ENCODE assay signal across 8 mouse cellular contexts in the genomic region with DNA sequence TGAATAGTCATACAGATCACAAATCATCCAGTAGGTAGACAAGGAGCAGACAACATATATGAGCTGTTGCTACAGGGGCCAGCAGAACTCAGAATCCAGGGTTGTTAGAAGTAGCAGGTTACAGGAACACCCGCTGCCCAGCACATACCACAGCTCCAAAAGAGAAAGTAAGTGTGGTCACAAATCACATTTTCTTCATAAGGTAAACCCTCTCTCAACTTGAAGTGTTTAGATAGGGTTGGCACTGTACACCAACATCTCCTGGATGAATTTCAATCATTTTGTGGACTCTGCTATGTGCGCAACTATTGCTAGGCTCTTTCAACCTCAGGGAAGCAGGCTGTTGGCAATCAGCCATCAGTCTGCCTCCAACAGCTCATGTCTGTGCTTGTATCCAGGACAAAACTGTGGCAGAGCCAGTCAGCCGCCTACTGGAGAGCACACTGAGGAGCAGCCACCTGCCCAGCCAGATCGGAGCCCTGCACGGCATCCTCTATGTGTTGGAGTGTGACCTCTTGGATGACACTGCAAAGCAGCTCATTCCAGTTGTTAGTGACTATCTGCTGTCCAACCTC. TPM values are rescaled to one million over a fixed set of nuclear protein-coding genes. Genes with fewer than 3 reads are reported as not detected.
DNase-seq lines count a peak whose midpoint lies in the region; ATAC-seq and TF ChIP-seq lines count a peak whose summit lies in the region.

No protein-coding gene starts in this region.

- no peak overlapping the region for H3K9ac ChIP-seq in heart, adult 2 months (ENCODE audit: low read depth, low read length)
- no peak overlapping the region for H3K9ac ChIP-seq in heart, embryonic 12.5 days
- no peak overlapping the region for H3K9ac ChIP-seq in stomach, embryonic 15.5 days
- no peak overlapping the region for H3K9ac ChIP-seq in midbrain, embryonic 13.5 days (replicated peaks)

- no peak for ATAC-seq in heart, embryonic 12.5 days (ENCODE audit: insufficient number of reproducible peaks, low FRiP score)
- ATAC-seq in stomach, embryonic 15.5 days (ENCODE audit: insufficient read depth, low FRiP score, low read depth): peak; percentile 65; the same call in 1 of the 2 replicates
- no peak for ATAC-seq in midbrain, embryonic 13.5 days

- intact Hi-C loops in heart, adult 2 months (cut with DNase I): no loop called here

- TF ChIP-seq EP300 in heart, adult 2 months (IDR thresholded peaks at IDR 0.05; ENCODE audit: insufficient read depth, low read depth, low read length): no peak

- H3K27ac ChIP-seq in heart, adult 2 months: no peak overlapping the region
- H3K27ac ChIP-seq in heart, embryonic 12.5 days (ENCODE audit: poor library complexity, severe bottlenecking): no peak overlapping the region
- no peak overlapping the region; the same call in 1 of the 2 replicates for H3K27ac ChIP-seq in stomach, embryonic 15.5 days
- no peak overlapping the region for H3K27ac ChIP-seq in midbrain, embryonic 13.5 days

- peak; percentile 61 for TF ChIP-seq CTCF in heart, adult 2 months (IDR thresholded peaks at IDR 0.05)

- H3K4me2 ChIP-seq in heart, embryonic 12.5 days: no peak overlapping the region
- H3K4me2 ChIP-seq in stomach, embryonic 15.5 days: no peak overlapping the region
- H3K4me2 ChIP-seq in midbrain, embryonic 13.5 days (replicated peaks): no peak overlapping the region

- no peaks in the 10 kb centered on the region for H3K79me2 ChIP-seq in heart, adult 2 months (replicated peaks; ENCODE audit: control insufficient read depth, insufficient read depth, low read length)

- no peaks in the 10 kb centered on the region for H3K9me3 ChIP-seq in heart, embryonic 12.5 days (replicated peaks)
- no peaks in the 10 kb centered on the region for H3K9me3 ChIP-seq in stomach, embryonic 15.5 days
- H3K9me3 ChIP-seq in midbrain, embryonic 13.5 days: no peaks in the 10 kb centered on the region

- no peak for TF ChIP-seq POLR2A in heart, adult 2 months (IDR thresholded peaks at IDR 0.05; ENCODE audit: insufficient read depth, low read depth, low read length)

- no peaks in the 10 kb centered on the region for H3K36me3 ChIP-seq in heart, adult 2 months (ENCODE audit: control insufficient read depth, insufficient read depth, low read length)
- peaks cover 91% of the 10 kb centered on the region for H3K36me3 ChIP-seq in heart, embryonic 12.5 days
- peaks cover 45% of the 10 kb centered on the region for H3K36me3 ChIP-seq in stomach, embryonic 15.5 days
- peaks cover 94% of the 10 kb centered on the region for H3K36me3 ChIP-seq in midbrain, embryonic 13.5 days

- H3K4me3 ChIP-seq in heart, adult 2 months: no peak overlapping the region
- no peak overlapping the region for H3K4me3 ChIP-seq in heart, embryonic 12.5 days
- H3K4me3 ChIP-seq in stomach, embryonic 15.5 days (replicated peaks): no peak overlapping the region
- H3K4me3 ChIP-seq in midbrain, embryonic 13.5 days (replicated peaks): no peak overlapping the region

- peak in 1 of 2 experiments; percentile 57 for DNase-seq in heart, adult 2 months
- peak; percentile 13 for DNase-seq in 416B (ENCODE audit: low read depth)
- DNase-seq in cerebellum, adult 8-10 months: peak; percentile 74
- peak; percentile 59 to 72 for DNase-seq in layer of hippocampus, adult 8-10 months (ENCODE audit: low spot score in 2 of 2)
- DNase-seq in thymus, postnatal 36 days: no peak

- WGBS in heart, adult 2 months: 73% methylated on average over 5 of the region's 5 CpGs
- WGBS in heart, embryonic 12.5 days: 78% methylated on average over 5 of the region's 5 CpGs
- WGBS in stomach, embryonic 15.5 days: 77% methylated on average over 5 of the region's 5 CpGs
- 85% methylated on average over 5 of the region's 5 CpGs for WGBS in midbrain, embryonic 13.5 days

- H3K4me1 ChIP-seq in heart, adult 2 months (ENCODE audit: control insufficient read depth, insufficient read depth, low read length): no peaks in the 10 kb centered on the region
- 0 out of 2 replicates have a peak, but pooled peaks cover 7% of the 10 kb centered on the region for H3K4me1 ChIP-seq in heart, embryonic 12.5 days (replicated peaks)
- no peaks in the 10 kb centered on the region for H3K4me1 ChIP-seq in stomach, embryonic 15.5 days
- peaks cover under 1% of the 10 kb centered on the region for H3K4me1 ChIP-seq in midbrain, embryonic 13.5 days (replicated peaks)

- no peaks in the 10 kb centered on the region for H3K27me3 ChIP-seq in heart, adult 2 months (ENCODE audit: control insufficient read depth, insufficient read depth, low read length)
- no peaks in the 10 kb centered on the region for H3K27me3 ChIP-seq in heart, embryonic 12.5 days (replicated peaks)
- no peaks in the 10 kb centered on the region for H3K27me3 ChIP-seq in stomach, embryonic 15.5 days (replicated peaks)
- H3K27me3 ChIP-seq in midbrain, embryonic 13.5 days: no peaks in the 10 kb centered on the region

RNA-seq across cellular contexts. Expression of gene Msantd1, which starts 4.9 kb away (rescaled TPM):
- total RNA-seq in heart, adult 2 months (2021): under 1 TPM in 1 of 2 experiments, not detected in 1; 0.66 TPM
- polyA plus RNA-seq in heart, adult 2 months (2012; rRNA removed): 0.96 and 1.0 TPM in 2 replicates
- polyA plus RNA-seq in heart, embryonic 12.5 days (2016; fragmentation: Nextera tagmentation; extraction: Ambion mirVana): 0.31 and 0.62 TPM in 2 replicates
- 1 to 10 TPM; 6.4 to 7.1 (median 6.9) TPM for total RNA-seq in layer of hippocampus, adult 8-10 months (2022)
- polyA plus RNA-seq in stomach, embryonic 15.5 days (2015; fragmentation: Nextera tagmentation; extraction: Ambion mirVana): 0.54 and 0.57 TPM in 2 replicates
- 2.3 TPM in 2 replicates for polyA plus RNA-seq in midbrain, embryonic 13.5 days (2015; fragmentation: Nextera tagmentation; extraction: Ambion mirVana)

RNA-seq across cellular contexts. Expression of gene Rgs12, which starts 46.3 kb away (rescaled TPM):
- total RNA-seq in heart, adult 2 months (2021): 10 to 100 TPM; 13.1 to 16.5 TPM
- 26.2 and 27.7 TPM in 2 replicates for polyA plus RNA-seq in heart, adult 2 months (2012; rRNA removed)
- 34.2 and 35.6 TPM in 2 replicates for polyA plus RNA-seq in heart, embryonic 12.5 days (2016; fragmentation: Nextera tagmentation; extraction: Ambion mirVana)
- 10 to 100 TPM; 38.8 to 53.3 (median 42.3) TPM for total RNA-seq in layer of hippocampus, adult 8-10 months (2022)
- polyA plus RNA-seq in stomach, embryonic 15.5 days (2015; fragmentation: Nextera tagmentation; extraction: Ambion mirVana): 26.8 and 28.1 TPM in 2 replicates
- 67.5 and 72.3 TPM in 2 replicates for polyA plus RNA-seq in midbrain, embryonic 13.5 days (2015; fragmentation: Nextera tagmentation; extraction: Ambion mirVana)

Comparison
In these comparisons a context has a peak if more than half of its experiments do, and no peak if none do; other contexts are left out.
1. DNase-seq: peak in 416B (single experiment), cerebellum, adult 8-10 months (single experiment) and layer of hippocampus, adult 8-10 months (2 of 2); none in thymus, postnatal 36 days (0 of 2).